Mouse (Mus musculus): ENCODE measurements around the gene Gli3. TPM values are rescaled to one million over a fixed set of nuclear protein-coding genes. Genes with fewer than 3 reads are reported as not detected.

The Gli3 gene
- polyA plus RNA-seq, 1 experiment from 2014 or later: 25.5 TPM

DNA sequence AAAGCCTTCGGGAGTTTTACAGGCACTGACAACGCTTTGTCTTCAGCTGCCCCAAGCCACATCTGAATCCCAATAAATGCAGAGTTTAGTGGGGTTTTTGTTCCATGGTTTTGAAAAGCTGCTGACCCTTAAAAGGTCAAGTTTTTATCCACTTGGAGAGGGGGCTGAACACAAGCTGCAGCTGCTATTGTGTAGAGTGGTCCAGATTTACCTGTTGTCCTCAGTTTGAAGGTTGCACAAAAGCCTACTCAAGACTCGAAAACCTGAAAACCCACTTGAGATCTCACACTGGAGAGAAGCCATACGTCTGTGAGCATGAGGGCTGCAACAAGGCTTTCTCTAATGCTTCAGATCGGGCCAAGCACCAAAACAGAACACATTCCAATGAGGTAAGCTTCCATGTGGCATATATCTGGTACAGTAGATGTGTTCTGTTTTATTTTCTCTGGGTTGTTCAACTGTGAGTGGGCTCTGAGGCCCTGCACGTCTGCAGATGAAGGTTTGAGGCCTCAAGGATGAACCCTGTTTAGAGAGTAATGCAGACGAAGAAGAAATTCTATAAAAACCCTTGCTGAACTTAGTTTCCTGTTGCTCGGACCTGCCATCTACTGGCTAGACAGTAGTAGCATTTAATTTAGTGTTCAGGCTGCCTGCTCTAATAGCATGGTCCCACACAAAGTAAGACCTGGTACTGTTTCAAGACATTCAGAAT is 251.8 kb downstream of the Gli3 start:
- DNase-seq (ENCODE audit: low spot score): peak; percentile 62
- peaks cover 26% of the 10 kb centered on the region for H3K36me3 ChIP-seq (ENCODE audit: control insufficient read depth, insufficient read depth, low read length)
- no peak overlapping the region for H3K9ac ChIP-seq (ENCODE audit: low read length)
- no peaks in the 10 kb centered on the region for H3K27me3 ChIP-seq (replicated peaks; ENCODE audit: control insufficient read depth, insufficient read depth, low read length)
- 44% methylated on average over 8 of the region's 8 CpGs for WGBS
- no peak overlapping the region for H3K4me3 ChIP-seq (ENCODE audit: low read depth, low read length)
- H3K27ac ChIP-seq (ENCODE audit: low read depth): no peak overlapping the region
- ATAC-seq (replicated peaks; ENCODE audit: low FRiP score, low TSS enrichment, low read depth): peak; percentile 58; the same call in 1 of the 2 replicates
- H3K9me3 ChIP-seq (ENCODE audit: control insufficient read depth, low read length): no peaks in the 10 kb centered on the region
- no peak overlapping the region for H3K4me2 ChIP-seq (ENCODE audit: low read length)
- H3K4me1 ChIP-seq (replicated peaks; ENCODE audit: control insufficient read depth, insufficient read depth, low read length): no peaks in the 10 kb centered on the region

DNA sequence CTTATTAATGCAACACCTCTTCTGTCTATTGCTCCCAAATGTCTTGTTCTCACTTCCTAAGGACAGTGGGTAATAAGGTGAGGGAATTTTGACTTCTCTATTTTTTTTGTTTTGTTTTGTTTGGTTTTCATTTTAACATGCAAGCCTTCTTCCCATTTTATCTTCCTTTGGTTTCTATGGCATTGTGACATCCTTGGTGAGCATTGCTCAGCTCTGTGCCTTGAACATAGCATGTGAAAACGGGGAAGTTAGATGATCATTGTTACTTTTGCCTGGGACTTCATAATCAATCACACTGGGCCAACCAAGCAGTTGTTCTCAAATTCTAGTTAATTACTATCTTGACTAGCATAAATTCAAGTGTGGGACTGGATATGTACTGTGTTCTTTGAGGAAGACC is 258.4 kb downstream of the Gli3 start:
- WGBS: 93% methylated on average over 1 of the region's 1 CpGs

DNA sequence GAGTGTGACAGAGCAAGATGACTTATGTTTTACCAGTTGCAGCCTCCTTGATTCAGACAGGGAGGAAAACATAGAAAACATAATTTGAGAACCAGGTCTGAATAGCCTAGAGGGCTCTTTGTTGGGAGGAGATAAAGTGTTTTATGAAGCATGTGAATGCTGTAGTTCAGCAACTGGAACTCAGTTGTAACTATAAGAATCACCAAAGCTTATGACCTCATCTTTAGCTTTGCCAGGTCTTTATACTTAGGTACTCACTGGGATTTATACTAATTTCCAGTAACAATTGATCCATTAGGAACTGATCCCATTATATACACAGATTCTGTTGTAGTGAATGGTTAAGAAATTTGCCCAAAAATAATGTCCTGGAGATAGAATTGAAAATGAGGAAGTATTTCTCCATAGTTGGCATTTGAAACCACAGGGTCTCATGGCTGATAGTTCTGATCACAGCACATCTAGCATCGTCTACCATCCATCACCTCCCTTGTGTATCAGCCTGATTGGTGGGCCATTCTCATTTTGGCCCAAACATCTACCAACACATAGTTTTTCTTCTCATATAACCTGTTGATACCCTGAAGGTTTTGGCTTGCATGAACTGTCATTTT is 259.8 kb downstream of the Gli3 start:
- ATAC-seq (replicated peaks; ENCODE audit: low FRiP score, low TSS enrichment, low read depth) (no peak), DNase-seq (ENCODE audit: low spot score) (no peak)
- Histone ChIP-seq H3K27ac (ENCODE audit: low read depth) (no peak overlapping the region), H3K9ac (ENCODE audit: low read length) (no peak overlapping the region), H3K4me2 (ENCODE audit: low read length) (no peak overlapping the region), H3K36me3 (ENCODE audit: control insufficient read depth, insufficient read depth, low read length) (peaks cover 66% of the 10 kb centered on the region), H3K4me1 (replicated peaks; ENCODE audit: control insufficient read depth, insufficient read depth, low read length) (no peaks in the 10 kb centered on the region), H3K4me3 (ENCODE audit: low read depth, low read length) (no peak overlapping the region), H3K9me3 (ENCODE audit: control insufficient read depth, low read length) (no peaks in the 10 kb centered on the region), H3K27me3 (replicated peaks; ENCODE audit: control insufficient read depth, insufficient read depth, low read length) (no peaks in the 10 kb centered on the region)
- WGBS: 97% methylated on average over 1 of the region's 1 CpGs

More for the DNA sequence above, 258.4 kb downstream of the Gli3 start:
- H3K27ac ChIP-seq (ENCODE audit: low read depth): no peak overlapping the region
- ATAC-seq (replicated peaks; ENCODE audit: low FRiP score, low TSS enrichment, low read depth): no peak
- H3K36me3 ChIP-seq (ENCODE audit: control insufficient read depth, insufficient read depth, low read length): peaks cover 60% of the 10 kb centered on the region
- no peak overlapping the region for H3K4me2 ChIP-seq (ENCODE audit: low read length)
- no peak overlapping the region for H3K9ac ChIP-seq (ENCODE audit: low read length)
- H3K4me3 ChIP-seq (ENCODE audit: low read depth, low read length): no peak overlapping the region
- no peak for DNase-seq (ENCODE audit: low spot score)
- H3K9me3 ChIP-seq (ENCODE audit: control insufficient read depth, low read length): no peaks in the 10 kb centered on the region
- H3K27me3 ChIP-seq (replicated peaks; ENCODE audit: control insufficient read depth, insufficient read depth, low read length): no peaks in the 10 kb centered on the region
- H3K4me1 ChIP-seq (replicated peaks; ENCODE audit: control insufficient read depth, insufficient read depth, low read length): no peaks in the 10 kb centered on the region

DNA sequence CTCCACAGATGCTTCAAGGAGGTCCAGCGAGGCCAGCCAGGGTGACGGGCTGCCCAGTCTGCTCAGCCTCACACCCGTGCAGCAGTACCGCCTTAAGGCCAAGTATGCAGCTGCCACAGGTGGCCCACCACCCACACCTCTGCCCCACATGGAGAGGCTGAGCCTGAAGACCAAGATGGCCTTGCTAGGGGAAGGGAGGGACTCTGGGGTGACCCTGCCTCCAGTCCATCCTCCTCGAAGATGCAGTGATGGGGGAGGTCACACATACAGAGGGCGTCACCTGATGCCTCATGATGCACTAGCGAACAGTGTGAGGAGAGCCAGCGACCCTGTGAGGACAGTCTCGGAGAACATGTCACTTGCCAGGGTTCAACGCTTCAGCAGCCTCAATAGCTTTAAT is 261.7 kb downstream of the Gli3 start:
- 90% methylated on average over 10 of the region's 10 CpGs for WGBS
- Histone ChIP-seq H3K27me3 (replicated peaks; ENCODE audit: control insufficient read depth, insufficient read depth, low read length) (no peaks in the 10 kb centered on the region), H3K4me2 (ENCODE audit: low read length) (no peak overlapping the region)

DNA sequence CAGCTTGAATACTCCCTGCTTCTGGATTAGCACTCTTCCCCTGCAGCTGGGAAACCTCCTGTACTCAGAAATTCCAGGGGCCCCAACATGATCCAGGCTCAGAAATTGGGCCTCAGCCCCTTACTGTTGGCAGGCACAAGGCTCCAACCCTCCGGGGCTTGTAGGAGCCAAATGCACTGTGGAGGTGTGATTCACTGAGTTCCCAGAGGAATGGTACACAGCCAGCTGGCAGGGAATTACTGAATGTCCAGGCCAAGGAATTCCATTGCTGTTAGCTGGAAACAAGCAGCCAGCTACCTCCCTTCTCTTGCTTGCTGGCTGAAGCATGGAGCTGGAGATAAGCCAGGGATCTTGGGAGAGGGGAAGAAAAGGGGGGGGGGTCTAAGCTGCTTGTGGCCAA is 278.7 kb downstream of the Gli3 start:
- no peak for DNase-seq (ENCODE audit: low spot score)
- Histone ChIP-seq H3K27ac (ENCODE audit: low read depth) (no peak overlapping the region; the same call in 1 of the 2 replicates), H3K9me3 (ENCODE audit: control insufficient read depth, low read length) (0 out of 2 replicates have a peak, but pooled peaks cover 3% of the 10 kb centered on the region), H3K4me2 (ENCODE audit: low read length) (no peak overlapping the region), H3K36me3 (ENCODE audit: control insufficient read depth, insufficient read depth, low read length) (no peaks in the 10 kb centered on the region), H3K4me3 (ENCODE audit: low read depth, low read length) (no peak overlapping the region), H3K4me1 (replicated peaks; ENCODE audit: control insufficient read depth, insufficient read depth, low read length) (no peaks in the 10 kb centered on the region), H3K27me3 (replicated peaks; ENCODE audit: control insufficient read depth, insufficient read depth, low read length) (no peaks in the 10 kb centered on the region), H3K9ac (ENCODE audit: low read length) (no peak overlapping the region)
- 0 out of 2 replicates have a peak, but pooled peaks have one; percentile 74 for ATAC-seq (replicated peaks; ENCODE audit: low FRiP score, low TSS enrichment, low read depth)
- 30% methylated on average over 1 of the region's 1 CpGs for whole genome bisulfite sequencing

More for the DNA sequence above, 261.7 kb downstream of the Gli3 start:
- Histone ChIP-seq H3K36me3 (ENCODE audit: control insufficient read depth, insufficient read depth, low read length) (peaks cover 78% of the 10 kb centered on the region), H3K27ac (ENCODE audit: low read depth) (no peak overlapping the region), H3K4me3 (ENCODE audit: low read depth, low read length) (no peak overlapping the region), H3K9me3 (ENCODE audit: control insufficient read depth, low read length) (no peaks in the 10 kb centered on the region), H3K9ac (ENCODE audit: low read length) (no peak overlapping the region), H3K4me1 (replicated peaks; ENCODE audit: control insufficient read depth, insufficient read depth, low read length) (no peaks in the 10 kb centered on the region)
- no peak for DNase-seq (ENCODE audit: low spot score)
- no peak for ATAC-seq (replicated peaks; ENCODE audit: low FRiP score, low TSS enrichment, low read depth)

DNA sequence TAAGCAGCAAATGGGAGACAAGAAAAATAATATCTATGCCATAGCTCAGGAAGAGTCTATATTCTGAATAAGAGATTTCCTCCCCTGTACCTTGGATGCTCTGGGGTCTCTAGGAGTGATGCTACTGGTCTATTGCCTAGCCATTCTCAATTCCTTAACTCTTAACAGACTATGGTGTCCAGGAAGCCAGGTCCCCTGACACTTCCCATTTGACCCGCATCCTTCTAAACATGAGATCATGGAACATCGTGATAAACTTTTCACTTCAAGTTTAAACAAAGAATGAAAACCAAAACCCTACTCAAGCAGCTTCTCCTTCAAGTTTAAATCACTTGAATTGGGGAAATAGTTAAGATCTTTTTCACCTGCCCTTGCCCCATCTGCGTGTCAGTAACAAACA is 279.3 kb downstream of the Gli3 start:
- H3K36me3 ChIP-seq (ENCODE audit: control insufficient read depth, insufficient read depth, low read length): no peaks in the 10 kb centered on the region
- 0 out of 2 replicates have a peak, but pooled peaks cover 3% of the 10 kb centered on the region for H3K9me3 ChIP-seq (ENCODE audit: control insufficient read depth, low read length)
- DNase-seq (ENCODE audit: low spot score): no peak
- H3K4me1 ChIP-seq (replicated peaks; ENCODE audit: control insufficient read depth, insufficient read depth, low read length): no peaks in the 10 kb centered on the region
- no peak overlapping the region; the same call in 1 of the 2 replicates for H3K27ac ChIP-seq (ENCODE audit: low read depth)
- ATAC-seq (replicated peaks; ENCODE audit: low FRiP score, low TSS enrichment, low read depth): no peak
- H3K4me2 ChIP-seq (ENCODE audit: low read length): no peak overlapping the region
- WGBS: 73% methylated on average over 3 of the region's 3 CpGs
- no peak overlapping the region for H3K9ac ChIP-seq (ENCODE audit: low read length)
- no peak overlapping the region for H3K4me3 ChIP-seq (ENCODE audit: low read depth, low read length)
- H3K27me3 ChIP-seq (replicated peaks; ENCODE audit: control insufficient read depth, insufficient read depth, low read length): no peaks in the 10 kb centered on the region

DNA sequence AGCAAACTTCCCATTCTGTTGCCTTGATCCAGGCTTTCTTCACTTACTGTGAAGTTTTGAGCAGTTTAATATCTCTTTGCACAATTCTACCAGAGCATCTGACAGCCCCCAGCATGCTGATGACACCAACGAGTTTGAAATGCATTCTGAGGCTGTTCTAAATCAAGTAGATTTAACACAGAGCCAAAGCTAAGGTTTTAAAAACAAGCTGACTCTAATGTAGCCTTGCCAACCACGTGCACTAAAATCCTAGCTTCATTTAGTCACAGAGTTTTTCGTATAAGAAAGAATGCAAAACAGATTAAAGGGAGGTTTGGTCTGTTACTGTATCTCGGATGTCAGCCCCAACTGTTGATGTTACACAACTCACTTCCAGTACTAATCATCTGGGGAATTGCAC is 279.7 kb downstream of the Gli3 start:
- H3K27me3 ChIP-seq (replicated peaks; ENCODE audit: control insufficient read depth, insufficient read depth, low read length): no peaks in the 10 kb centered on the region
- H3K27ac ChIP-seq (ENCODE audit: low read depth): no peak overlapping the region
- no peak overlapping the region for H3K4me3 ChIP-seq (ENCODE audit: low read depth, low read length)
- H3K36me3 ChIP-seq (ENCODE audit: control insufficient read depth, insufficient read depth, low read length): no peaks in the 10 kb centered on the region
- DNase-seq (ENCODE audit: low spot score) (no peak), ATAC-seq (replicated peaks; ENCODE audit: low FRiP score, low TSS enrichment, low read depth) (no peak)
- WGBS: 48% methylated on average over 4 of the region's 4 CpGs
- no peak overlapping the region for H3K9ac ChIP-seq (ENCODE audit: low read length)
- H3K4me2 ChIP-seq (ENCODE audit: low read length): no peak overlapping the region
- no peaks in the 10 kb centered on the region for H3K4me1 ChIP-seq (replicated peaks; ENCODE audit: control insufficient read depth, insufficient read depth, low read length)
- H3K9me3 ChIP-seq (ENCODE audit: control insufficient read depth, low read length): 0 out of 2 replicates have a peak, but pooled peaks cover 3% of the 10 kb centered on the region

DNA sequence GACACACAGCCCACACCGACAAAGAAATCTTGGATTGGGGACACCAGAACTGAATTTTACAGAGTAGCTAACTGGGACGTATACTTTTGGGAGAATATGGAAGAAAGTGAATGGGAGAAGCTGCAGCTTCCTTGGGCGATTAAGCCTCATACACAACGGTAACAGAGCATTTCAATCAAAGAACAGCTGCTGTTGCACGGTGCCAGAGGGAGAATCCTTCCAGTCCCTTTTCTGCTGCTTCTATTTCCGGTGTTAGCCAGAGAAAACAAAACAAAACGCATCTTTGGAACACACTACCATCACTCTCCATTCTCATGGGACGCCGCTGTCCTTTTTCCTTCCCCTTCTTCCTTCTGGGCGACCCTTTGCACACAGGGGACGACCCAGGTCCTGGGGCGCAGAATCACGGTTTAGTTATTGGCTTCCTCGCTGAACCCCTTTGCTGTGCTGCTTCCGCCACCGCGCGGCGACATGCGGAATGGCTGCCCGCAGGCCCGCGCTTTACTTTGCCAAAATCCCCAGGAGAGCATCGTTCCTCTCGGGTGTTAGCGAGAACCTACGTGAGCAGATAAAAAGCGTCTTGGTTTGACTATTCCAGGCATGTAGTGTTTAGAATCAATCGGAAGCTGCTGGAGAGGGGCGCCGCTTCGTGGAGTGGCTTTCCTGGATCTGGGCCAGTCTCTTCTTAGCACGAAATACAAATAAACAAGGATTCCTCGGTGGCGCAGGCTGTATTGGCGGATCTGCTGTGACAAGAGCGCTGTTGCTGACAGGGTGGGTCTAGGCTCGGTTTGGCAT is 296.0 kb downstream of the Gli3 start:
- peak overlapping the region; percentile 62 for H3K4me2 ChIP-seq (ENCODE audit: low read length)
- no peaks in the 10 kb centered on the region for H3K27me3 ChIP-seq (replicated peaks; ENCODE audit: control insufficient read depth, insufficient read depth, low read length)
- no peaks in the 10 kb centered on the region for H3K36me3 ChIP-seq (ENCODE audit: control insufficient read depth, insufficient read depth, low read length)
- ATAC-seq (replicated peaks; ENCODE audit: low FRiP score, low TSS enrichment, low read depth) (peak; percentile 86), DNase-seq (ENCODE audit: low spot score) (peak; percentile 91)
- H3K27ac ChIP-seq (ENCODE audit: low read depth): peak overlapping the region; percentile 57
- H3K9me3 ChIP-seq (ENCODE audit: control insufficient read depth, low read length): no peaks in the 10 kb centered on the region
- peaks cover 5% of the 10 kb centered on the region; the same call in 1 of the 2 replicates for H3K4me1 ChIP-seq (replicated peaks; ENCODE audit: control insufficient read depth, insufficient read depth, low read length)
- peak overlapping the region; percentile 41 for H3K9ac ChIP-seq (ENCODE audit: low read length)
- WGBS: 4% methylated on average over 38 of the region's 38 CpGs
- peak overlapping the region; percentile 36 for H3K4me3 ChIP-seq (ENCODE audit: low read depth, low read length)

Measured in intestine, embryonic 14.5 days (tissue).